Mouse (Mus musculus): ENCODE measurements around the gene Rrn3. TPM values are rescaled to one million over a fixed set of nuclear protein-coding genes. Genes with fewer than 3 reads are reported as not detected.
"Not testable (repeated sequence)": the region's sequence is repeated elsewhere in the genome, so short reads cannot be mapped to it uniquely, and the experiment has no call there.

Gene Rrn3
- 10 to 100 TPM; 44.8 to 49.4 TPM for polyA plus RNA-seq (2017; shearing (Covaris generic))

- ATAC-seq = peak; percentile 99
These were observed at the start of gene Rrn3 for GRCm38 (mm10) chr16:13780353-13781036. TSS of gene Rrn3 (plus strand) at chr16:13780708.

GRCm38 (mm10) chr16:13732786-13733185 lies 47.7 kb upstream of the Rrn3 start:
- no peak for ATAC-seq

GRCm38 (mm10) chr16:13733518-13734137 lies 46.9 kb upstream of the Rrn3 start:
- ATAC-seq = no peak

GRCm38 (mm10) chr16:13735977-13736376 lies 44.5 kb upstream of the Rrn3 start:
- ATAC-seq = no peak

- not testable (repeated sequence) for ATAC-seq
These were observed 41.5 kb upstream of the Rrn3 start for GRCm38 (mm10) chr16:13739044-13739443.

GRCm38 (mm10) chr16:13740844-13741243 lies 39.7 kb upstream of the Rrn3 start:
- no peak for ATAC-seq

GRCm38 (mm10) chr16:13747708-13748107 lies 32.8 kb upstream of the Rrn3 start:
- no peak for ATAC-seq

- ATAC-seq = no peak
These were observed 32.4 kb upstream of the Rrn3 start for GRCm38 (mm10) chr16:13748124-13748523.

GRCm38 (mm10) chr16:13748813-13749212 lies 31.7 kb upstream of the Rrn3 start:
- ATAC-seq = not testable (repeated sequence)

GRCm38 (mm10) chr16:13749306-13749705 lies 31.2 kb upstream of the Rrn3 start:
- ATAC-seq = no peak

GRCm38 (mm10) chr16:13749981-13750380 lies 30.5 kb upstream of the Rrn3 start:
- no peak for ATAC-seq

GRCm38 (mm10) chr16:13750626-13751025 lies 29.9 kb upstream of the Rrn3 start:
- ATAC-seq = no peak

- ATAC-seq = no peak
These were observed 26.5 kb upstream of the Rrn3 start for GRCm38 (mm10) chr16:13753986-13754385.

GRCm38 (mm10) chr16:13754400-13755190 lies 25.9 kb upstream of the Rrn3 start:
- ATAC-seq = peak; percentile 99

- no peak for ATAC-seq
These were observed 22.7 kb upstream of the Rrn3 start for GRCm38 (mm10) chr16:13757823-13758222.

- not testable (repeated sequence) for ATAC-seq
These were observed 17.7 kb upstream of the Rrn3 start for GRCm38 (mm10) chr16:13762807-13763206.

GRCm38 (mm10) chr16:13764519-13764918 lies 16.0 kb upstream of the Rrn3 start:
- no peak for ATAC-seq

- ATAC-seq = no peak
These were observed 14.1 kb upstream of the Rrn3 start for GRCm38 (mm10) chr16:13766367-13766766.

- not testable (repeated sequence) for ATAC-seq
These were observed 8.9 kb upstream of the Rrn3 start for GRCm38 (mm10) chr16:13771603-13772002.

GRCm38 (mm10) chr16:13772051-13772450 lies 8.5 kb upstream of the Rrn3 start:
- not testable (repeated sequence) for ATAC-seq

GRCm38 (mm10) chr16:13774011-13774410 lies 6.5 kb upstream of the Rrn3 start:
- ATAC-seq = not testable (repeated sequence)

- ATAC-seq = not testable (repeated sequence)
These were observed 5.9 kb upstream of the Rrn3 start for GRCm38 (mm10) chr16:13774651-13775050.

- ATAC-seq = no peak
These were observed 708 bp downstream of the Rrn3 start for GRCm38 (mm10) chr16:13781216-13781615.
